Mouse (Mus musculus) CH12.LX (cell line): ENCODE data around the gene Abtb2. TPM values are rescaled to one million over a fixed set of nuclear protein-coding genes. Genes with fewer than 3 reads are reported as not detected.

ENCODE experiments used
- DNase-seq: peaks from one replicate; pipeline ENCODE4 v3.0.0-alpha.2; 2013; ENCODE audit errors: extremely low read depth
- H3K27ac ChIP-seq: 2 replicates; pipeline ENCODE4 v1.5.1; 2012; ENCODE audit warnings: low read depth, mild to moderate bottlenecking, control low read depth, moderate library complexity; ENCODE audit not compliant: insufficient read depth
- H3K27me3 ChIP-seq: replicated peaks from 2 replicates; pipeline ENCODE3; 2012; ENCODE audit warnings: inconsistent platforms
- H3K36me3 ChIP-seq, 2 experiments: replicated peaks in 1 of 2; 2 replicates each; pipeline versions ENCODE3 to v1.6.1; 2012; ENCODE audit warnings: inconsistent platforms in 1 of 2, low read length in 1 of 2, mild to moderate bottlenecking in 1 of 2, mixed read lengths in 1 of 2, moderate library complexity in 1 of 2; ENCODE audit not compliant: control insufficient read depth in 1 of 2, insufficient read depth in 1 of 2
- H3K4me1 ChIP-seq, 2 experiments: 2 replicates each; pipeline ENCODE4 v1.6.1; 2012; ENCODE audit warnings: inconsistent platforms in 1 of 2, moderate library complexity in 1 of 2; ENCODE audit not compliant: insufficient read depth in 2 of 2, control insufficient read depth in 1 of 2
- H3K4me2 ChIP-seq: 2 replicates; pipeline ENCODE4 v1.6.1; 2012; ENCODE audit warnings: low read depth, mild to moderate bottlenecking, control low read depth; ENCODE audit not compliant: poor library complexity, insufficient read depth, severe bottlenecking
- H3K4me3 ChIP-seq, 3 experiments: fragments of 150-350 bp in 1 of 3; sonication (generic) in 1 of 3; replicated peaks in 1 of 3; 2 replicates each; pipeline versions ENCODE3 to v1.5.1; 2011 to 2012; ENCODE audit warnings: low read depth in 2 of 3, low read length in 2 of 3, mild to moderate bottlenecking in 2 of 3, moderate library complexity in 2 of 3, control low read depth in 1 of 3, improper control_type of control experiment in 1 of 3, inconsistent platforms in 1 of 3, mixed read lengths in 1 of 3; ENCODE audit not compliant: poor library complexity in 1 of 3
- H3K79me2 ChIP-seq: replicated peaks from 2 replicates; pipeline ENCODE4 v1.6.1; 2012; ENCODE audit warnings: mild to moderate bottlenecking, moderate library complexity; ENCODE audit not compliant: control insufficient read depth, poor library complexity, insufficient read depth, severe bottlenecking; ENCODE audit errors: extremely low read depth
- H3K9ac ChIP-seq: 2 replicates; pipeline ENCODE4 v1.6.1; 2012; ENCODE audit warnings: low read depth, mild to moderate bottlenecking, control low read depth, moderate library complexity; ENCODE audit not compliant: insufficient read depth
- H3K9me3 ChIP-seq: replicated peaks from 2 replicates; pipeline ENCODE3; 2012; ENCODE audit warnings: low read length, inconsistent platforms, mixed read lengths
- BHLHE40 ChIP-seq: IDR thresholded peaks from 2 replicates; pipeline ENCODE4 v1.6.1; 2011; ENCODE audit warnings: mild to moderate bottlenecking, low read depth, low read length, improper control_type of control experiment
- CHD1 ChIP-seq: IDR thresholded peaks from 2 replicates; pipeline ENCODE4 v1.6.1; 2012; ENCODE audit warnings: low read depth, low read length, improper control_type of control experiment, inconsistent platforms
- CTCF ChIP-seq, 2 experiments: IDR thresholded peaks in 1 of 2; conservative IDR thresholded peaks in 1 of 2; 2 replicates each; pipeline ENCODE4 v1.5.1; 2011 to 2012; ENCODE audit warnings: low read depth in 2 of 2, low read length in 2 of 2, improper control_type of control experiment in 1 of 2, inconsistent platforms in 1 of 2, mild to moderate bottlenecking in 1 of 2, moderate library complexity in 1 of 2
- EP300 ChIP-seq: IDR thresholded peaks from 2 replicates; pipeline ENCODE4 v1.6.1; 2011; ENCODE audit warnings: low read length, improper control_type of control experiment
- ETS1 ChIP-seq: conservative IDR thresholded peaks from 2 replicates; pipeline ENCODE4 v1.6.1; 2012; ENCODE audit warnings: low read depth, mild to moderate bottlenecking, inconsistent platforms, low read length, improper control_type of control experiment, moderate library complexity
- IRF4 ChIP-seq: IDR thresholded peaks from 2 replicates; pipeline ENCODE4 v1.6.1; 2014; ENCODE audit warnings: low read depth, mild to moderate bottlenecking, inconsistent platforms, low read length, improper control_type of control experiment
- JUN ChIP-seq: IDR thresholded peaks from 2 replicates; pipeline ENCODE4 v1.6.1; 2011; ENCODE audit warnings: low read depth, mild to moderate bottlenecking, low read length, improper control_type of control experiment, moderate library complexity; ENCODE audit not compliant: insufficient read depth
- JUND ChIP-seq: conservative IDR thresholded peaks from 2 replicates; pipeline ENCODE4 v1.6.1; 2011; ENCODE audit warnings: low read depth, low read length, improper control_type of control experiment
- MAFK ChIP-seq: IDR thresholded peaks from 2 replicates; pipeline ENCODE4 v1.6.1; 2011; ENCODE audit warnings: low read length, improper control_type of control experiment; ENCODE audit not compliant: insufficient replicate concordance
- MAX ChIP-seq: IDR thresholded peaks from 2 replicates; pipeline ENCODE4 v1.6.1; 2011; ENCODE audit warnings: low read length, improper control_type of control experiment
- MEF2A ChIP-seq: IDR thresholded peaks from 2 replicates; pipeline ENCODE4 v1.6.1; 2014; ENCODE audit warnings: low read depth, mild to moderate bottlenecking, inconsistent platforms, low read length, improper control_type of control experiment, borderline replicate concordance
- PAX5 ChIP-seq: IDR thresholded peaks from 2 replicates; pipeline ENCODE4 v1.6.1; 2012; ENCODE audit warnings: low read length, inconsistent platforms, mixed read lengths
- POLR2AphosphoS2 ChIP-seq: IDR thresholded peaks from 2 replicates; pipeline ENCODE4 v1.6.1; 2011; ENCODE audit warnings: low read depth, low read length, improper control_type of control experiment
- RAD21 ChIP-seq: IDR thresholded peaks from 2 replicates; pipeline ENCODE4 v1.6.1; 2011; ENCODE audit warnings: low read depth, mild to moderate bottlenecking, low read length, improper control_type of control experiment, moderate library complexity
- RCOR1 ChIP-seq: conservative IDR thresholded peaks from 2 replicates; pipeline ENCODE4 v1.6.1; 2012; ENCODE audit warnings: low read depth, mild to moderate bottlenecking, inconsistent platforms, low read length, improper control_type of control experiment
- SIN3A ChIP-seq: IDR thresholded peaks from 2 replicates; pipeline ENCODE4 v1.6.1; 2012; ENCODE audit warnings: low read length, improper control_type of control experiment, inconsistent platforms
- TCF12 ChIP-seq: IDR thresholded peaks from 2 replicates; pipeline ENCODE4 v1.6.1; 2014; ENCODE audit warnings: low read depth, mild to moderate bottlenecking, inconsistent platforms, low read length, improper control_type of control experiment
- USF2 ChIP-seq: conservative IDR thresholded peaks from 2 replicates; pipeline ENCODE4 v1.6.1; 2011; ENCODE audit warnings: low read depth, low read length, improper control_type of control experiment
- ZMIZ1 ChIP-seq: IDR thresholded peaks from 2 replicates; pipeline ENCODE4 v1.6.1; 2012; ENCODE audit warnings: low read depth, mild to moderate bottlenecking, inconsistent platforms, low read length, improper control_type of control experiment
- dilution Hi-C: fragments of 300-500 bp; cut with MboI; formaldehyde crosslinking; loops from 2 replicates; pipeline ENCODE4 v1.14.3; 2020; ENCODE audit warnings: low sequenced_read_pairs; ENCODE audit not compliant: extremely low pct_unique_long_range_greater_than_20kb, extremely low pct_ligation_motif_present
- in situ Hi-C: fragments of 300-500 bp; cut with MboI; formaldehyde crosslinking; loops from 3 replicates; pipeline ENCODE4 v1.14.3; 2019; ENCODE audit warnings: low sequenced_read_pairs, low pct_ligation_motif_present, low pct_unique_long_range_greater_than_20kb, mixed read lengths
- polyA plus RNA-seq: library from polyadenylated mRNA; unstranded; fragments of >175 nt; gene quantifications from 2 replicates; pipeline ENCODE4 v1.2.1, GENCODE M21; 2012; ENCODE audit warnings: low read depth; ENCODE audit not compliant: insufficient read length
- total RNA-seq, 2 experiments: library from RNA; depleted of rRNA; stranded (reverse); fragments of 300-350 nt in 1 of 2; fragments of >200 nt in 1 of 2; gene quantifications; 2 replicates each; pipeline ENCODE4 v1.2.3; 2012 to 2014

The Abtb2 gene
- total and polyA plus RNA-seq, 3 experiments: 2.9 to 7.7 (median 3.8) TPM

DNA sequence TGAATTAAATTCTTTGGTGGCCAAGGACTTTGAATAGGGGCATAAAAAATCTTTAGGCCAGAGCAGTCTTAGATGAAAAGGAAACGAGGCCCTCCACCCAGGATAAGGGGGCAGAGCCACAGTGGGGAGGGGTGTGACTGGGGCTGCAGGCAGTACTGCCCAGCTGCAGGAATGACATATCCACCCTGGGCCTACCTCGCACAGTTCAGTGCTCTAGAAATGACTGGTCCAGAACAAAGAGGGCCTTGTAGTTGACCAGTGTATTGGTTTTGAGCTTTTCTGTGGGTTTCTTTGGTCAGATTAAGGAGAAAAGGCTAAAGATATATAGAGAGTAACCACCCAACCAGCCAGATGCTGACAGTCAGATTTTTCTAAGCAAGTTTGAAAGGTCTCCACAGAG is 74.8 kb downstream of the Abtb2 start:
- peak; percentile 54; the same call in 1 of the 2 replicates for TF ChIP-seq JUN
- peak; percentile 38; the same call in 1 of the 2 replicates for TF ChIP-seq ETS1
- TF ChIP-seq BHLHE40: peak; percentile 55
- peak; percentile 83 for TF ChIP-seq IRF4
- TF ChIP-seq PAX5: no peak
- no peak for TF ChIP-seq MAFK
- TF ChIP-seq EP300: peak; percentile 76
- no peak for TF ChIP-seq SIN3A
- no peak for TF ChIP-seq USF2
- peak; percentile 79; the same call in 1 of the 2 replicates for TF ChIP-seq JUND
- TF ChIP-seq ZMIZ1: no peak
- TF ChIP-seq TCF12: 0 out of 2 replicates have a peak, but pooled peaks have one; percentile 34
- TF ChIP-seq CHD1: no peak
- no peak for TF ChIP-seq MEF2A
- TF ChIP-seq POLR2AphosphoS2: no peak
- TF ChIP-seq, all 38 proteins: peak for 7
- Histone ChIP-seq H3K27me3 (no peaks in the 10 kb centered on the region), H3K4me3 (no peak overlapping the region), H3K27ac (no peak overlapping the region), H3K79me2 (no peaks in the 10 kb centered on the region; the same call in 1 of the 2 replicates), H3K4me2 (no peak overlapping the region; the same call in 1 of the 2 replicates), H3K9ac (no peak overlapping the region), H3K36me3 (no peaks in the 10 kb centered on the region), H3K4me1 (peaks cover 42 to 70% of the 10 kb centered on the region in 2 experiments), H3K9me3 (no peaks in the 10 kb centered on the region)
- in situ Hi-C loops: no loop called here
- DNase-seq: no peak
- dilution Hi-C loops: no loop called here

DNA sequence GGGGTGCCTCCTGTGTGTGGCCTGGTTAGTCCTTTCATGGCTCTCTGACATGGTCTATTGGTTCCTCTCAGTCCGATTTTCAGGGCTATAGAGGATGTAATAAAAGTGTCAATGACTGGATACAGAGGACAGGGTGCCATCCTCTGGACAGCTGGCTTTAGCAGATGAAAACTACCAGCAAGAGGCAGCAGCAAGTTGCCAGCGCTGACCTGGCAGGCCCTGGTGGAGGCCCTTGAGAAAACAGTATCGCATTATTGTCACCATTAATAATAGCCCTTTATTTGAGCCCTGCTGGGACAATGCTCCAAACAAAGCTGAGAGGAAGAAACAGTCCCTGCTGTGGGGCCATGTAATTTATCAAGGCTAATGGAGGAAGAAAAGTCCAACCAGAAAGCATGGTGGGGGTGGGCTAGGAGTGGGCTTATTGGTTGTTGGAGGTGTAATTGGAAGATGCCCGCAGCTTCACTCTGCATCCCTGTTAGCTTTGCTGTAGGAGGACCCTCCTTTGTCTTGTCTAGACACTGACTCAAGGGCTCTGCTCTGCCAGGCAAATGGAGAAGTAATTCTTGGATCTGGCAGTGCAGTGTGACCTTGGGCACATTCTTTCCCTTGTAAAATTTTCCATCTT is 77.6 kb downstream of the Abtb2 start:
- H3K9ac ChIP-seq: no peak overlapping the region
- no peaks in the 10 kb centered on the region for H3K27me3 ChIP-seq
- H3K27ac ChIP-seq: no peak overlapping the region
- no peaks in the 10 kb centered on the region for H3K9me3 ChIP-seq
- TF ChIP-seq ETS1: no peak
- TF ChIP-seq MAX: no peak
- no peak for TF ChIP-seq RAD21
- no peak for TF ChIP-seq CTCF (conservative IDR thresholded peaks at IDR 0.05 in 1 of 2, IDR thresholded peaks at IDR 0.05 in 1 of 2; ENCODE audit: low read depth in 2 of 2, low read length in 2 of 2)
- TF ChIP-seq RCOR1: no peak
- TF ChIP-seq, all 38 proteins: peak for 0
- Histone ChIP-seq H3K4me3 (no peak overlapping the region), H3K36me3 (no peaks in the 10 kb centered on the region), H3K4me1 (peaks cover 27 to 48% of the 10 kb centered on the region in 2 experiments), H3K4me2 (no peak overlapping the region), H3K79me2 (no peaks in the 10 kb centered on the region; the same call in 1 of the 2 replicates)
- in situ Hi-C loops (no loop called here), dilution Hi-C loops (no loop called here)
- no peak for DNase-seq
